13 mouse cellular contexts compared by ENCODE assay signal in the genomic region with DNA sequence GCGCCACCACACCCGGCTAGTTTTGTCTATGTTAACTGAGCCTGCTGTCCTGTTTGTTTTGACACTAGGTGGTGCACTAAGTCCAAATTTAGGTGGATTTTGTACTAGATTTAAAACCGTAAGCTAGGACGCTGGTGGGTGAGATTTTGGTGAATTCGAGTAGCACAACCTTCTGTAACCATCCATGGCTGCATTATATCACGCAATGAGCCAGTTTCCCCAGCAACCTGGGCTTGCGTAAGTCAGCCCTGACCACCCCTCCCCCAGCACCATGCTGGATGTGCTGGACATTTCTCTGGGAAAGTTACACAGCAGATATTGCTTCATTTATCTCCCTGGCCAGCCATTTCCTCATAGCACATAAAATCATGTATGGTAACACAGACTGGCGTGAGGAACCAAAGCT. TPM values are rescaled to one million over a fixed set of nuclear protein-coding genes. Genes with fewer than 3 reads are reported as not detected.
DNase-seq lines count a peak whose midpoint lies in the region; ATAC-seq and TF ChIP-seq lines count a peak whose summit lies in the region.
"Had no signal": no experiment of that assay in that cellular context is flagged by ENCODE, and none has a peak within 500 bp of the region (broad histone marks: within the 10 kb centered on the region; RNA-seq: fewer than 3 reads in every experiment).

No protein-coding gene starts in this region.

- H3K4me1 ChIP-seq in hindbrain, postnatal 0 days (ENCODE audit: insufficient read depth, low read length): no peaks in the 10 kb centered on the region
- H3K4me1 ChIP-seq in hindbrain, embryonic 13.5 days (replicated peaks): no peaks in the 10 kb centered on the region
- peaks cover 0 to 5% of the 10 kb centered on the region in 2 experiments; a peak in 2 of 4 replicates for H3K4me1 ChIP-seq in MEL (ENCODE audit: control insufficient read depth in 1 of 2, insufficient read depth in 2 of 2, low read length in 2 of 2)
- H3K4me1 ChIP-seq in forebrain, embryonic 11.5 days (replicated peaks; ENCODE audit: control insufficient read depth, insufficient read depth, low read length): no peaks in the 10 kb centered on the region
- H3K4me1 ChIP-seq: forebrain, embryonic 10.5 days had no signal

- H3K36me3 ChIP-seq in hindbrain, postnatal 0 days (ENCODE audit: insufficient read depth, low read length): no peaks in the 10 kb centered on the region
- H3K36me3 ChIP-seq in hindbrain, embryonic 13.5 days: 0 out of 2 replicates have a peak, but pooled peaks cover 3% of the 10 kb centered on the region
- H3K36me3 ChIP-seq in MEL (ENCODE audit: control insufficient read depth in 1 of 2, insufficient read depth in 2 of 2, low read length in 2 of 2): peaks cover 0 to 5% of the 10 kb centered on the region in 2 experiments; a peak in 2 of 4 replicates
- no peaks in the 10 kb centered on the region for H3K36me3 ChIP-seq in forebrain, embryonic 11.5 days (ENCODE audit: control insufficient read depth, insufficient read depth, low read length)
- H3K36me3 ChIP-seq: forebrain, embryonic 10.5 days had no signal

- TF ChIP-seq RAD21 in MEL (IDR thresholded peaks at IDR 0.05; ENCODE audit: low read depth, low read length): peak; percentile 12

- no peak overlapping the region for H3K9ac ChIP-seq in hindbrain, postnatal 0 days (replicated peaks; ENCODE audit: low read length)
- H3K9ac ChIP-seq in hindbrain, embryonic 13.5 days: no peak overlapping the region
- H3K9ac ChIP-seq in MEL (ENCODE audit: control insufficient read depth, low read depth, low read length, poor library complexity, severe bottlenecking): no peak overlapping the region
- H3K9ac ChIP-seq in forebrain, embryonic 11.5 days (ENCODE audit: low read length): no peak overlapping the region
- H3K9ac ChIP-seq: hindbrain, embryonic 14.5 days had no signal

- no peak for TF ChIP-seq EP300 in MEL (IDR thresholded peaks at IDR 0.05; ENCODE audit: low read depth in 1 of 2, low read length in 2 of 2)

- no peak overlapping the region for H3K4me2 ChIP-seq in hindbrain, postnatal 0 days (ENCODE audit: low read depth, low read length)
- no peak overlapping the region for H3K4me2 ChIP-seq in hindbrain, embryonic 13.5 days
- H3K4me2 ChIP-seq in forebrain, embryonic 11.5 days (ENCODE audit: low read depth, low read length, severe bottlenecking): no peak overlapping the region
- H3K4me2 ChIP-seq: hindbrain, embryonic 14.5 days had no signal

- TF ChIP-seq POLR2A in MEL (IDR thresholded peaks at IDR 0.05; ENCODE audit: control insufficient read depth in 1 of 2, insufficient read depth in 1 of 2, low read depth in 1 of 2, low read length in 2 of 2, poor library complexity in 1 of 2): no peak
- TF ChIP-seq POLR2A in brain, embryonic 14.5 days (IDR thresholded peaks at IDR 0.05; ENCODE audit: borderline replicate concordance, extremely low read depth, insufficient read depth, insufficient read length, poor library complexity, severe bottlenecking): no peak

- peak; percentile 29; the same call in 1 of the 2 replicates for TF ChIP-seq CTCF in hindbrain, postnatal 0 days (IDR thresholded peaks at IDR 0.05; ENCODE audit: low read depth)
- peak in 1 of 3 experiments; percentile 17; a peak in 1 of 6 replicates for TF ChIP-seq CTCF in MEL (IDR thresholded peaks at IDR 0.05 in 2 of 3, conservative IDR thresholded peaks at IDR 0.05 in 1 of 3; ENCODE audit: control insufficient read depth in 1 of 3, insufficient read depth in 1 of 3, low read depth in 2 of 3, low read length in 3 of 3, poor library complexity in 1 of 3, severe bottlenecking in 1 of 3)
- no peak for TF ChIP-seq CTCF in brain, embryonic 14.5 days (IDR thresholded peaks at IDR 0.05; ENCODE audit: borderline replicate concordance, extremely low read depth, insufficient read depth, insufficient read length)

- no peak for ATAC-seq in hindbrain, postnatal 0 days
- ATAC-seq in hindbrain, embryonic 13.5 days (ENCODE audit: low FRiP score): no peak
- no peak for ATAC-seq in forebrain, embryonic 11.5 days (replicated peaks; ENCODE audit: low FRiP score)

- H3K79me2 ChIP-seq in MEL (ENCODE audit: control insufficient read depth, insufficient read depth, low read length, poor library complexity): no peaks in the 10 kb centered on the region

- DNase-seq in hindbrain, postnatal 0 days (ENCODE audit: low spot score): no peak
- DNase-seq in MEL (ENCODE audit: low read depth, low spot score): no peak
- DNase-seq in brain, embryonic 14.5 days (ENCODE audit: low read depth): peak; percentile 7
- DNase-seq in lung, postnatal 14 days: peak; percentile 22
- DNase-seq in cerebellum, adult 11 months: no peak
- no peak for DNase-seq in gastrocnemius, adult 18-20 months (ENCODE audit: low spot score)
- DNase-seq in forebrain, embryonic 11.5 days (ENCODE audit: low spot score): no peak
- DNase-seq: cerebellum, adult 18-20 months; thymus, adult 18-20 months had no signal

- H3K27me3 ChIP-seq in hindbrain, postnatal 0 days (ENCODE audit: insufficient read depth, low read length): no peaks in the 10 kb centered on the region
- H3K27me3 ChIP-seq in hindbrain, embryonic 13.5 days: no peaks in the 10 kb centered on the region
- no peaks in the 10 kb centered on the region for H3K27me3 ChIP-seq in MEL (ENCODE audit: control insufficient read depth in 1 of 2, insufficient read depth in 2 of 2, low read length in 2 of 2)
- H3K27me3 ChIP-seq in forebrain, embryonic 11.5 days (ENCODE audit: control insufficient read depth, insufficient read depth, low read length): no peaks in the 10 kb centered on the region

- H3K27ac ChIP-seq in hindbrain, postnatal 0 days: no peak overlapping the region
- no peak overlapping the region for H3K27ac ChIP-seq in hindbrain, embryonic 13.5 days
- H3K27ac ChIP-seq in MEL (ENCODE audit: control insufficient read depth, low read depth, low read length): no peak overlapping the region
- H3K27ac ChIP-seq in forebrain, embryonic 11.5 days (ENCODE audit: low read depth, low read length): no peak overlapping the region
- H3K27ac ChIP-seq: forebrain, embryonic 10.5 days; hindbrain, embryonic 14.5 days had no signal

- no peaks in the 10 kb centered on the region for H3K9me3 ChIP-seq in hindbrain, postnatal 0 days (ENCODE audit: low read length)
- H3K9me3 ChIP-seq in hindbrain, embryonic 13.5 days: no peaks in the 10 kb centered on the region
- H3K9me3 ChIP-seq in MEL (replicated peaks; ENCODE audit: insufficient read depth, low read length): no peaks in the 10 kb centered on the region
- no peaks in the 10 kb centered on the region for H3K9me3 ChIP-seq in forebrain, embryonic 11.5 days (ENCODE audit: control insufficient read depth, low read length)
- H3K9me3 ChIP-seq: forebrain, embryonic 10.5 days had no signal

- 69% methylated on average over 8 of the region's 8 CpGs for WGBS in hindbrain, postnatal 0 days
- 79% methylated on average over 8 of the region's 8 CpGs for WGBS in hindbrain, embryonic 13.5 days
- WGBS in forebrain, embryonic 11.5 days: 85% methylated on average over 8 of the region's 8 CpGs

- no peak overlapping the region for H3K4me3 ChIP-seq in hindbrain, postnatal 0 days (ENCODE audit: low read length)
- no peak overlapping the region for H3K4me3 ChIP-seq in hindbrain, embryonic 13.5 days
- H3K4me3 ChIP-seq in MEL (ENCODE audit: control insufficient read depth in 1 of 2, insufficient read depth in 1 of 2, low read depth in 2 of 2, low read length in 2 of 2): no peak overlapping the region
- no peak overlapping the region for H3K4me3 ChIP-seq in forebrain, embryonic 11.5 days (ENCODE audit: low read depth, low read length)
- H3K4me3 ChIP-seq: forebrain, embryonic 10.5 days had no signal

TF ChIP-seq in MEL, 35 proteins besides CTCF, POLR2A, EP300 and RAD21:
- TF ChIP-seq ZC3H11A (IDR thresholded peaks at IDR 0.05; ENCODE audit: low read depth, low read length): no peak
- no peak for TF ChIP-seq MXI1 (IDR thresholded peaks at IDR 0.05; ENCODE audit: low read depth, low read length)
- 0 out of 2 replicates have a peak, but pooled peaks have one; percentile 13 for TF ChIP-seq SMC3 (IDR thresholded peaks at IDR 0.05; ENCODE audit: low read depth, low read length)

RNA-seq across cellular contexts. Expression of a gene that starts 24.7 kb away (rescaled TPM):
- total RNA-seq in hindbrain, postnatal 0 days (2014; rRNA removed): 15.9 and 20.7 TPM in 2 replicates
- 7.0 and 8.0 TPM in 2 replicates for polyA plus RNA-seq in hindbrain, postnatal 0 days (2015; fragmentation: Nextera tagmentation; extraction: Ambion mirVana)
- polyA plus RNA-seq in hindbrain, embryonic 13.5 days (2015; fragmentation: Nextera tagmentation; extraction: Ambion mirVana): 6.1 and 7.6 TPM in 2 replicates
- 16.7 and 20.3 TPM in 2 replicates for total RNA-seq in MEL (2012; rRNA removed)
- polyA plus RNA-seq in MEL (2012; ENCODE audit: insufficient read depth in 1 of 2, insufficient read length in 2 of 2, low read depth in 1 of 2, low replicate concordance in 2 of 2, missing spikeins in 1 of 2): 10 to 100 TPM in 1 of 2 experiments, not detected in 1; 19.2 TPM
- polyA plus RNA-seq in brain, embryonic 14.5 days (2012; rRNA removed): 10.0 and 10.4 TPM in 2 replicates
- 1 to 10 TPM; 6.2 to 6.5 TPM for total RNA-seq in gastrocnemius, adult 18-20 months (2021)
- 8.4 and 11.2 TPM in 2 replicates for polyA plus RNA-seq in forebrain, embryonic 11.5 days (2014; fragmentation: Nextera tagmentation; extraction: Ambion mirVana)

RNA-seq across cellular contexts. Expression of a gene that starts 56.3 kb away (rescaled TPM):
- not detected in 2 replicates for total RNA-seq in hindbrain, postnatal 0 days (2014; rRNA removed)
- not detected in 2 replicates for polyA plus RNA-seq in hindbrain, postnatal 0 days (2015; fragmentation: Nextera tagmentation; extraction: Ambion mirVana)
- 0.68 and 2.6 TPM in 2 replicates for polyA plus RNA-seq in hindbrain, embryonic 13.5 days (2015; fragmentation: Nextera tagmentation; extraction: Ambion mirVana)
- 0.39 and 1.0 TPM in 2 replicates for total RNA-seq in MEL (2012; rRNA removed)
- polyA plus RNA-seq in MEL (2012; ENCODE audit: insufficient read depth in 1 of 2, insufficient read length in 2 of 2, low read depth in 1 of 2, low replicate concordance in 2 of 2, missing spikeins in 1 of 2): not detected
- not detected in 2 replicates for polyA plus RNA-seq in brain, embryonic 14.5 days (2012; rRNA removed)
- not detected for total RNA-seq in gastrocnemius, adult 18-20 months (2021)
- not detected in 2 replicates for polyA plus RNA-seq in forebrain, embryonic 11.5 days (2014; fragmentation: Nextera tagmentation; extraction: Ambion mirVana)
- total RNA-seq: left cerebral cortex, postnatal 14 days had no signal
- polyA plus RNA-seq: hindbrain, embryonic 14.5 days had no signal

Comparison
In these comparisons a context has a peak if more than half of its experiments do, and no peak if none do; other contexts are left out.
1. DNase-seq: peak in brain, embryonic 14.5 days (single experiment) and lung, postnatal 14 days (single experiment); none in hindbrain, postnatal 0 days (single experiment), MEL (single experiment), cerebellum, adult 11 months (single experiment), gastrocnemius, adult 18-20 months (single experiment) and forebrain, embryonic 11.5 days (single experiment).